Mouse (Mus musculus): ENCODE data around the gene Amhr2. TPM values are rescaled to one million over a fixed set of nuclear protein-coding genes. Genes with fewer than 3 reads are reported as not detected.

Gene Amhr2
- under 1 TPM; 0.68 to 0.84 TPM for total RNA-seq (2021)

- intact Hi-C loops (cut with DNase I): no loop called here
- no peak for DNase-seq (ENCODE audit: low spot score)
Observed at GRCm38 (mm10) chr15:102445146-102445545, at the start of gene Amhr2. Amhr2 (plus strand) TSS chr15:102445367.

GRCm38 (mm10) chr15:102398629-102399028 is 46.5 kb upstream of the Amhr2 start:
- DNase-seq (ENCODE audit: low spot score): no peak
- intact Hi-C loops (cut with DNase I): no loop called here

- peak; percentile 97 for DNase-seq (ENCODE audit: low spot score)
- intact Hi-C loops (cut with DNase I): loop anchor here (10.0 kb wide), 1 partner anchor 295 kb away; the partner anchor contains the start of gene Tns2
Observed at GRCm38 (mm10) chr15:102399229-102400221, 45.6 kb upstream of the Amhr2 start.

- DNase-seq (ENCODE audit: low spot score): no peak
- intact Hi-C loops (cut with DNase I): loop anchor here (10.0 kb wide), 1 partner anchor 296 kb away; the partner anchor contains the start of gene Tns2
Observed at GRCm38 (mm10) chr15:102400476-102401045, 44.6 kb upstream of the Amhr2 start.

- intact Hi-C loops (cut with DNase I): loop anchor here (10.0 kb wide), 1 partner anchor 296 kb away; the partner anchor contains the start of gene Tns2
- no peak for DNase-seq (ENCODE audit: low spot score)
Observed at GRCm38 (mm10) chr15:102401278-102401677, 43.9 kb upstream of the Amhr2 start.

GRCm38 (mm10) chr15:102402210-102402609 is 43.0 kb upstream of the Amhr2 start:
- no peak for DNase-seq (ENCODE audit: low spot score)
- intact Hi-C loops (cut with DNase I): loop anchor here (10.0 kb wide), 1 partner anchor 297 kb away; the partner anchor contains the start of gene Tns2

- intact Hi-C loops (cut with DNase I): loop anchor here (10.0 kb wide), 1 partner anchor 300 kb away; the partner anchor contains the start of gene Tns2
- DNase-seq (ENCODE audit: low spot score): no peak
Observed at GRCm38 (mm10) chr15:102404608-102405488, 40.3 kb upstream of the Amhr2 start.

- intact Hi-C loops (cut with DNase I): loop anchor here (10.0 kb wide), 1 partner anchor 301 kb away; the partner anchor contains the start of gene Tns2
- peak; percentile 99 for DNase-seq (ENCODE audit: low spot score)
Observed at GRCm38 (mm10) chr15:102405489-102406195, 39.5 kb upstream of the Amhr2 start, which contains the start of gene Sp1. Sp1 (plus strand) TSS chr15:102406143.

- peak; percentile 84 for DNase-seq (ENCODE audit: low spot score)
- intact Hi-C loops (cut with DNase I): loop anchor here (10.0 kb wide), 1 partner anchor 302 kb away; the partner anchor contains the start of gene Tns2
Observed at GRCm38 (mm10) chr15:102406196-102406911, 38.8 kb upstream of the Amhr2 start.

- DNase-seq (ENCODE audit: low spot score): no peak
- intact Hi-C loops (cut with DNase I): loop anchor here (10.0 kb wide), 1 partner anchor 302 kb away; the partner anchor contains the start of gene Tns2
Observed at GRCm38 (mm10) chr15:102406912-102407580, 38.1 kb upstream of the Amhr2 start.

- no peak for DNase-seq (ENCODE audit: low spot score)
- intact Hi-C loops (cut with DNase I): loop anchor here (10.0 kb wide), 1 partner anchor 303 kb away; the partner anchor contains the start of gene Tns2
Observed at GRCm38 (mm10) chr15:102407681-102408557, 37.2 kb upstream of the Amhr2 start.

- intact Hi-C loops (cut with DNase I): loop anchor here (10.0 kb wide), 1 partner anchor 304 kb away; the partner anchor contains the start of gene Tns2
- no peak for DNase-seq (ENCODE audit: low spot score)
Observed at GRCm38 (mm10) chr15:102408558-102409130, 36.5 kb upstream of the Amhr2 start.

- intact Hi-C loops (cut with DNase I): loop anchor here (10.0 kb wide), 1 partner anchor 304 kb away; the partner anchor contains the start of gene Tns2
- DNase-seq (ENCODE audit: low spot score): no peak
Observed at GRCm38 (mm10) chr15:102409286-102409685, 35.9 kb upstream of the Amhr2 start.

- intact Hi-C loops (cut with DNase I): no loop called here
Observed at GRCm38 (mm10) chr15:102411077-102411476, 34.1 kb upstream of the Amhr2 start.

GRCm38 (mm10) chr15:102413687-102414086 is 31.5 kb upstream of the Amhr2 start:
- no peak for DNase-seq (ENCODE audit: low spot score)
- intact Hi-C loops (cut with DNase I): no loop called here

More at GRCm38 (mm10) chr15:102411077-102411476, 34.1 kb upstream of the Amhr2 start:
- DNase-seq (ENCODE audit: low spot score): no peak

- intact Hi-C loops (cut with DNase I): no loop called here
Observed at GRCm38 (mm10) chr15:102417524-102417923, 27.6 kb upstream of the Amhr2 start.

More at GRCm38 (mm10) chr15:102417524-102417923, 27.6 kb upstream of the Amhr2 start:
- DNase-seq (ENCODE audit: low spot score): no peak

Measured in heart, postnatal 25 days (tissue).